Mouse (Mus musculus): ENCODE results near the gene Nfkbib.

Gene Nfkbib

GRCm38 (mm10) chr7:28767462-28767965 is at the start of gene Nfkbib:
Gene Nfkbib, minus strand, starts transcription at chr7:28767512.
- DNase-seq (ENCODE audit: low read depth, low spot score): peak; percentile 33

- DNase-seq (ENCODE audit: low read depth, low spot score): no peak
Measured at GRCm38 (mm10) chr7:28816920-28817319, 49.6 kb upstream of the Nfkbib start.

GRCm38 (mm10) chr7:28816201-28816600 is 48.9 kb upstream of the Nfkbib start:
- no peak for DNase-seq (ENCODE audit: low read depth, low spot score)

- no peak for DNase-seq (ENCODE audit: low read depth, low spot score)
Measured at GRCm38 (mm10) chr7:28815230-28815629, 47.9 kb upstream of the Nfkbib start.

- DNase-seq (ENCODE audit: low read depth, low spot score): no peak
Measured at GRCm38 (mm10) chr7:28814306-28815034, 47.2 kb upstream of the Nfkbib start.

- no peak for DNase-seq (ENCODE audit: low read depth, low spot score)
Measured at GRCm38 (mm10) chr7:28812949-28813348, 45.6 kb upstream of the Nfkbib start.

- DNase-seq (ENCODE audit: low read depth, low spot score): no peak
Measured at GRCm38 (mm10) chr7:28812436-28812835, 45.1 kb upstream of the Nfkbib start.

GRCm38 (mm10) chr7:28811640-28812275 is 44.4 kb upstream of the Nfkbib start:
- DNase-seq (ENCODE audit: low read depth, low spot score): no peak

- peak; percentile 83 for DNase-seq (ENCODE audit: low read depth, low spot score)
Measured at GRCm38 (mm10) chr7:28811228-28811627, 43.9 kb upstream of the Nfkbib start.

- peak; percentile 99 for DNase-seq (ENCODE audit: low read depth, low spot score)
Measured at GRCm38 (mm10) chr7:28810107-28811066, 43.1 kb upstream of the Nfkbib start.

- peak; percentile 54 for DNase-seq (ENCODE audit: low read depth, low spot score)
Measured at GRCm38 (mm10) chr7:28809401-28810089, 42.2 kb upstream of the Nfkbib start.

- DNase-seq (ENCODE audit: low read depth, low spot score): peak; percentile 80
Measured at GRCm38 (mm10) chr7:28808957-28809393, 41.7 kb upstream of the Nfkbib start.

GRCm38 (mm10) chr7:28808221-28808941 is 41.1 kb upstream of the Nfkbib start, which contains the start of gene Hnrnpl:
Gene Hnrnpl, plus strand, starts transcription at chr7:28808541.
- DNase-seq (ENCODE audit: low read depth, low spot score): no peak

- peak; percentile 86 for DNase-seq (ENCODE audit: low read depth, low spot score)
Measured at GRCm38 (mm10) chr7:28807641-28808220, 40.4 kb upstream of the Nfkbib start.

- peak; percentile 47 for DNase-seq (ENCODE audit: low read depth, low spot score)
Measured at GRCm38 (mm10) chr7:28806869-28807268, 39.6 kb upstream of the Nfkbib start.

GRCm38 (mm10) chr7:28803756-28804155 is 36.4 kb upstream of the Nfkbib start:
- no peak for DNase-seq (ENCODE audit: low read depth, low spot score)

GRCm38 (mm10) chr7:28802846-28803588 is 35.7 kb upstream of the Nfkbib start:
- no peak for DNase-seq (ENCODE audit: low read depth, low spot score)

GRCm38 (mm10) chr7:28801901-28802670 is 34.8 kb upstream of the Nfkbib start:
- DNase-seq (ENCODE audit: low read depth, low spot score): no peak
